Mouse (Mus musculus): Measurements from ENCODE around the gene Gm11397. TPM values are rescaled to one million over a fixed set of nuclear protein-coding genes. Genes with fewer than 3 reads are reported as not detected.

Gm11397 gene
- not detected for polyA plus RNA-seq (2014; fragmentation: Illumina TruSeq; extraction: RNeasy Lipid Tissue Mini Kit (QIAGEN cat#74804); ENCODE audit: low read depth, low replicate concordance)

GRCm38 (mm10) chr13:33395461-33395860 lies at the start of gene Gm11397:
Gene Gm11397 (plus strand): TSS chr13:33395761.

Other genes with a start within 250 kb of the Gm11397 start
- not detected for gene Serpinb9c, start 236.0 kb upstream of the Gm11397 start, polyA plus RNA-seq (2014; fragmentation: Illumina TruSeq; extraction: RNeasy Lipid Tissue Mini Kit (QIAGEN cat#74804); ENCODE audit: low read depth, low replicate concordance)
- not detected for gene Serpinb9d, start 202.8 kb upstream of the Gm11397 start, polyA plus RNA-seq (2014; fragmentation: Illumina TruSeq; extraction: RNeasy Lipid Tissue Mini Kit (QIAGEN cat#74804); ENCODE audit: low read depth, low replicate concordance)
- not detected for gene Serpinb9e, start 146.1 kb upstream of the Gm11397 start, polyA plus RNA-seq (2014; fragmentation: Illumina TruSeq; extraction: RNeasy Lipid Tissue Mini Kit (QIAGEN cat#74804); ENCODE audit: low read depth, low replicate concordance)
- not detected for gene Serpinb9f, start 71.7 kb upstream of the Gm11397 start, polyA plus RNA-seq (2014; fragmentation: Illumina TruSeq; extraction: RNeasy Lipid Tissue Mini Kit (QIAGEN cat#74804); ENCODE audit: low read depth, low replicate concordance)
- gene Serpinb9g, start 89.0 kb downstream of the Gm11397 start, polyA plus RNA-seq (2014; fragmentation: Illumina TruSeq; extraction: RNeasy Lipid Tissue Mini Kit (QIAGEN cat#74804); ENCODE audit: low read depth, low replicate concordance): not detected

Measured in sigmoid colon, adult 10 weeks (tissue).